Mouse (Mus musculus) limb, embryonic 14.5 days (tissue): ENCODE data around the gene Parvb. TPM values are rescaled to one million over a fixed set of nuclear protein-coding genes. Genes with fewer than 3 reads are reported as not detected.

Experiments
- ATAC-seq: fragments of 200-750 bp; cut with Nextera tagmentation; 2 replicates; pipeline ENCODE4 v1.8.0; 2017; ENCODE audit warnings: low read depth, moderate number of reproducible peaks, moderate TSS enrichment; ENCODE audit not compliant: low FRiP score
- DNase-seq: peaks from one replicate; pipeline ENCODE4 v3.0.0-alpha.2; 2015; ENCODE audit warnings: low spot score
- H3K27ac ChIP-seq: fragments of 300-500 bp; sonication (generic); replicated peaks from 2 replicates; pipeline ENCODE4 v1.5.1; 2014; ENCODE audit warnings: low read depth, mild to moderate bottlenecking, low read length, moderate library complexity, mixed read lengths
- H3K27me3 ChIP-seq: fragments of 300-500 bp; sonication (generic); 2 replicates; pipeline ENCODE4 v1.6.1; 2014; ENCODE audit warnings: low read length, mixed read lengths; ENCODE audit not compliant: control insufficient read depth, insufficient read depth
- H3K36me3 ChIP-seq: fragments of 300-500 bp; sonication (generic); 2 replicates; pipeline ENCODE4 v1.6.1; 2014; ENCODE audit warnings: mild to moderate bottlenecking, low read length, moderate library complexity, mixed read lengths; ENCODE audit not compliant: control insufficient read depth, insufficient read depth
- H3K4me1 ChIP-seq: fragments of 300-500 bp; sonication (generic); 2 replicates; pipeline ENCODE4 v1.6.1; 2014; ENCODE audit warnings: antibody characterized with exemption, low read length, mixed read lengths; ENCODE audit not compliant: control insufficient read depth, insufficient read depth
- H3K4me2 ChIP-seq: fragments of 300-500 bp; sonication (generic); replicated peaks from 2 replicates; pipeline ENCODE4 v1.6.1; 2014; ENCODE audit warnings: low read depth, mild to moderate bottlenecking, low read length, moderate library complexity; ENCODE audit not compliant: severe bottlenecking
- H3K4me3 ChIP-seq: fragments of 300-500 bp; sonication (generic); replicated peaks from 2 replicates; pipeline ENCODE4 v1.5.1; 2014; ENCODE audit warnings: low read length
- H3K9ac ChIP-seq: fragments of 300-500 bp; sonication (generic); 2 replicates; pipeline ENCODE4 v1.6.1; 2014; ENCODE audit warnings: mild to moderate bottlenecking, low read depth, low read length, moderate library complexity; ENCODE audit not compliant: severe bottlenecking
- H3K9me3 ChIP-seq: fragments of 300-500 bp; sonication (generic); 2 replicates; pipeline ENCODE4 v1.6.1; 2016; ENCODE audit warnings: low read length; ENCODE audit not compliant: control insufficient read depth
- POLR2A ChIP-seq: fragments of 200-500 bp; IDR thresholded peaks from 2 replicates; pipeline ENCODE4 v1.8.0; 2012; ENCODE audit warnings: inconsistent platforms, mild to moderate bottlenecking, moderate library complexity, borderline replicate concordance; ENCODE audit not compliant: insufficient read depth, insufficient read length; ENCODE audit errors: extremely low read depth
- WGBS: fragments of 180-500 bp; shearing (Covaris S2); extraction: QIAGEN DNeasy Blood & Tissue Kit; methylation state at CpG from one replicate; pipeline ENCODE4 v1.1.7; 2014; 5-methylcytosine and 5-hydroxymethylcytosine counted together
- polyA plus RNA-seq, 2 experiments: library from polyadenylated mRNA; depleted of rRNA in 1 of 2; stranded (reverse) in 1 of 2; unstranded in 1 of 2; fragments of >200 nt; fragmentation: Nextera tagmentation in 1 of 2; extraction: Ambion mirVana in 1 of 2; gene quantifications; 2 replicates each; pipeline versions ENCODE4 v1.2.1 to v1.2.3; 2012 to 2014

Parvb gene
- polyA plus RNA-seq (2012; rRNA removed), result 13.5 and 14.0 TPM in 2 replicates
- polyA plus RNA-seq (2014; fragmentation: Nextera tagmentation; extraction: Ambion mirVana), result 2.4 and 2.6 TPM in 2 replicates

DNA sequence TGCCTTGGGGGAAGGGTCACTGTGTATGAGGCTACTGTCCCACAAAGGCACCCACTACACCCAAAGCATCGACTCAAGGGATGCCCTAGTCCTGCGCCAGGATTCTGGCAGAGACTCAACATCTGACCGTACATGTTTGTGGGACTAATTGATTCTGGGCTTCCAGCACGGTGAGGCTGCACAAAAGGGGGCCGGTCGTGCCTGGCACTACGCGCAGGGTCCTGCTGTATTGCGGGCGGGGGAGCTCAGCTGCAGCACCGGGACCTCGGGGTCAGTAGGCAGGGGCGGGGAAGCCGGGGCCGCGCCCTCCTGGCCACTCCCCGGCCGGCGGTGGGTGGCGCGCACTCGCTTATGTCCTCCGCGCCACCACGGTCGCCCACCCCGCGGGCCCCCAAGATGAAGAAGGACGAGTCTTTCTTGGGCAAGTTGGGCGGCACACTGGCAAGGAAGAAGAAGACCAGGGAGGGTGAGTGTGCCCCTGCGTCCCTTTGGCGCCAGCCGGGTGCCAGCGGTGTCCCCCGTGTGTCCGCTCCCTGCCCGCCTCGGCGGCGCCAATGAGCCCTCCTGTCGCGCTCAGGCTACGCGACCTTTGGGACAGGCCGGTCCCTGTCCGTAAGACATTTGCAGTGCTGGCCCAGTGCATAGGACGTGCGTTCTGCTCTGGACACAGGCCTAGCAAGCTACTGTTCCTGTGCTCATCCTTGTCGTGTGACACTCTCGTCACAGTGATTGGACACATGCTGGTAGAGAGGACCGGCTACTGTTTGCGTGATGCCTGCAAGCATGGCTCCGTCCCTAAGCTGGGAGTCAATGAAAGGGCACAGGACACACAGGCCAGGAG lies at the start of gene Parvb:
TSS of gene Parvb (plus strand) at position 323 of the 841 bp plus-strand sequence.
- peak within 1 kb of the TSS; percentile 49 for H3K4me3 ChIP-seq
- 1% methylated on average over 47 of the region's 53 CpGs for WGBS
- H3K36me3 ChIP-seq, result no peaks in the 10 kb centered on the region
- ATAC-seq (0 out of 2 replicates have a peak, but pooled peaks have one; percentile 25), DNase-seq (no peak)
- H3K4me2 ChIP-seq, result peak within 1 kb of the TSS; percentile 98
- H3K27ac ChIP-seq, result no peak within 1 kb of the TSS
- no peak for TF ChIP-seq POLR2A
- peak within 1 kb of the TSS; percentile 64 for H3K9ac ChIP-seq
- H3K9me3 ChIP-seq, result no peaks in the 10 kb centered on the region
- peaks cover 18% of the 10 kb centered on the region for H3K4me1 ChIP-seq
- H3K27me3 ChIP-seq, result no peaks in the 10 kb centered on the region

DNA sequence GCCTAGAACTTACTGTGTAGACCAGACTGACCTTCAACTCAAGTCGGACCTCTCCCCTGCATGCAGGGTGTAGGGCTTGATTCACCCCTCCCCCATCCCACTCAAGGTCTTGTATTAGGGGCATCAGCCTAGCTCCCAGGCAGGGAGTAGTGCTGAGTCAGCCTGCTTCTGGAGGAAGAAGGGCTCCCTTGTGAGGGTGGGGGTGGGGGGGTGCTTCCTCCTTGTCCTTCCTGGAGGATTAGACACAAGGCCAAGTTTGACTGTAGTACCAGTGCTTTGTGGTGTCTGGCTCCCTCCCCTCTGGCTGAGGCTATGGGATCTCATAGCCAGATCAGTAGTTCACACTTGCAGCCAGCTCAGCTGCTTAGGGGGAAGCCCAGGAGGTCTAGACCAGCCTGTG lies 47.9 kb upstream of the Parvb start:
- no peaks in the 10 kb centered on the region for H3K36me3 ChIP-seq
- H3K9ac ChIP-seq, result no peak overlapping the region
- no peaks in the 10 kb centered on the region for H3K27me3 ChIP-seq
- WGBS, result 71% methylated on average over 1 of the region's 1 CpGs
- no peak overlapping the region for H3K4me3 ChIP-seq
- H3K27ac ChIP-seq, result no peak overlapping the region
- no peak for DNase-seq
- peak; percentile 24; the same call in 1 of the 2 replicates for ATAC-seq
- no peak overlapping the region for H3K4me2 ChIP-seq
- no peaks in the 10 kb centered on the region for H3K9me3 ChIP-seq
- peaks cover 13% of the 10 kb centered on the region for H3K4me1 ChIP-seq
- no peak for TF ChIP-seq POLR2A

DNA sequence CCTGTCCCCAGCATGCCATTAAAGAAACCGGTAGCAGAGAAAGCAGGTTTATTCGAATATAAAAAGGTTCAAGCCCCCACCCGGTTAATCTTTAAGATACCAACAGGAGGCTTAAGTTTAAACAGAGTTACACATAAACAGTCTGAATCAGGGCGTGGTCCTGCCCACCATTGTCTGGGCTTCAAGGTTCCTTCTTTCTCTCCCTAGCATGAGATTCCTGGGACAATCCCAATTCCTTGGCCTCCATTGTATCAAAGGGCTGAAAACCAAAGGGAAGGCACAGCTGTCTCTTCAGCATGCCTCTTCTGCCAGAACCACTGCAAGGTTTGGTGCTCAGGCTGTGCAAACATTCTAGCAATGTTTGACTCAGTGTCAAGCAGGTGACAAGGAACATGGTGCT lies 45.6 kb upstream of the Parvb start:
- 61% methylated on average over 4 of the region's 4 CpGs for WGBS
- H3K27ac ChIP-seq, result no peak overlapping the region
- no peaks in the 10 kb centered on the region for H3K9me3 ChIP-seq
- no peaks in the 10 kb centered on the region for H3K27me3 ChIP-seq
- no peak for ATAC-seq
- H3K4me3 ChIP-seq, result no peak overlapping the region
- DNase-seq, result no peak
- TF ChIP-seq POLR2A, result no peak
- H3K36me3 ChIP-seq, result no peaks in the 10 kb centered on the region
- no peak overlapping the region for H3K4me2 ChIP-seq
- no peak overlapping the region for H3K9ac ChIP-seq
- H3K4me1 ChIP-seq, result peaks cover 13% of the 10 kb centered on the region

DNA sequence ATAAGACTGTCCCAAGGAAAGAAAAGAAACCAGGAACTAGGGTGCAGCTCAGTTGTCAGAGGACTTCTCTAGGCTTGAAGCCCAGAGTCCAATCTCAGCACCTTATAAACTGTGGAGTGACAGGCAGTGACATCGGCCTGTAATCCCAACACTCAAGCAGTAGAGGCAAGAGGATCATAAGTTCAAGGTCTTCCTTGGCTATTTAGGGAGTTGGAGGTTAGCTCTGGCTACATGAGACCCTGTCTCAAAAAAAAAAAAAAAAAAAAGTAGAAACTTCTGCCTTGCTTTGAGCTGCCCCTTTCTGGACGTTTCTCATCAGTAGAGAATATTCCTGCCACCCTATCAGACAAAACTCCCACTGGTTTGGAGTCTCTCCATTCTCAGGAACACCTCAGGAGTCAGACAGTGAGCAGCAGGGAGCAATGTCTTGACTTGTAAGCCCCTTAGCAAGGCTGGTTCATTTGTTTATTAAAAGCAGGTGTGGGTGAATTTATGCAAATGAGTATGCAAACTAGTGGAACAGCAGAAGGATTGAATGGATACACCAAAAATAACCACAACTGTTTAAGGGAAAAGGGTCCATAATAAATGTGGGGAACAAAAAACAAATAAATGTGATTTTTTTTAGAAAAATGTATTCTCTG lies 42.8 kb upstream of the Parvb start:
- no peaks in the 10 kb centered on the region for H3K36me3 ChIP-seq
- peaks cover 8% of the 10 kb centered on the region for H3K4me1 ChIP-seq
- H3K9me3 ChIP-seq, result no peaks in the 10 kb centered on the region
- ATAC-seq (no peak), DNase-seq (no peak)
- 62% methylated on average over 2 of the region's 2 CpGs for WGBS
- no peak overlapping the region for H3K4me3 ChIP-seq
- H3K27ac ChIP-seq, result no peak overlapping the region
- H3K9ac ChIP-seq, result no peak overlapping the region
- H3K4me2 ChIP-seq, result no peak overlapping the region
- no peak for TF ChIP-seq POLR2A
- no peaks in the 10 kb centered on the region for H3K27me3 ChIP-seq

DNA sequence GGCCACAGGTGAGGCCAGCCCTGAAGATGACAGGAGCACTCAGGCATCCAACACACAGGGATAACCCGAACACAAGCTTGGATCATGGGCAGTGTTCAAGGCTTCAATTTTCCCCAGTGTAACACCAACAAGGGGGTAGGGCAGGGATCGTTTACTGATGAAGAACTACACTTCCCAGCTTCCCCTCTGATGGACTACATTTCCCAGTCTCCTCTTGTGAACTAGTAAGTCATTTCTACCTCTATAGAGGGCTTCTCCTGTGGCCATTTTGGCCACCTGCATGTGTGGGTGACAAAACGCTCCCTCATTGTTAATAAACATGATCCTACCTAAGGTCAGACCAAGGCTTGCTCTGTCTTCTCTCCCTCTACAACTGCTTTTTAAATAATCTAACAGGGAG lies 42.0 kb upstream of the Parvb start:
- Histone ChIP-seq H3K27me3 (no peaks in the 10 kb centered on the region), H3K4me3 (no peak overlapping the region), H3K27ac (no peak overlapping the region), H3K9ac (no peak overlapping the region), H3K4me2 (no peak overlapping the region), H3K4me1 (peaks cover 5% of the 10 kb centered on the region), H3K36me3 (no peaks in the 10 kb centered on the region), H3K9me3 (no peaks in the 10 kb centered on the region)
- no peak for TF ChIP-seq POLR2A
- DNase-seq (no peak), ATAC-seq (no peak)
- WGBS, result 38% methylated on average over 3 of the region's 3 CpGs
